Mouse (Mus musculus): ENCODE measurements at regions not wholly inside any gene's neighbourhood (a gene's known extent, or its start where the extent isn't known, plus 50 kb on each side); places are given as distances from the start of the nearest gene placed in this dataset.

GRCm38 (mm10) chr2:95715355-95715754 lies 602.6 kb upstream of the Lrrc4c start:
- TF ChIP-seq CTCF (IDR thresholded peaks at IDR 0.05; ENCODE audit: low read depth, low read length) (no peak), POLR2A (IDR thresholded peaks at IDR 0.05; ENCODE audit: extremely low read depth, insufficient read depth, low read length) (no peak)

Measured in liver, adult 2 months (tissue).